Mouse (Mus musculus) forebrain, embryonic 14.5 days (tissue): ENCODE results near the gene Osbpl8. TPM values are rescaled to one million over a fixed set of nuclear protein-coding genes. Genes with fewer than 3 reads are reported as not detected.

Experiments used
- ATAC-seq: fragments of 200-750 bp; cut with Nextera tagmentation; 2 replicates; pipeline ENCODE4 v1.8.0; 2017; ENCODE audit warnings: mild to moderate bottlenecking, moderate library complexity
- DNase-seq: peaks from one replicate; pipeline ENCODE4 v3.0.0-alpha.2; 2015; ENCODE audit warnings: low spot score
- H3K27ac ChIP-seq: fragments of 300-500 bp; sonication (generic); 2 replicates; pipeline ENCODE4 v1.5.1; 2014; ENCODE audit warnings: low read depth, mild to moderate bottlenecking, control low read depth, low read length, moderate library complexity
- H3K27me3 ChIP-seq: fragments of 300-500 bp; sonication (generic); replicated peaks from 2 replicates; pipeline ENCODE4 v1.6.1; 2014; ENCODE audit warnings: low read length, control low read depth, mixed read lengths; ENCODE audit not compliant: control insufficient read depth, insufficient read depth
- H3K36me3 ChIP-seq: fragments of 300-500 bp; sonication (generic); 2 replicates; pipeline ENCODE4 v1.6.1; 2014; ENCODE audit warnings: low read length, control low read depth; ENCODE audit not compliant: control insufficient read depth, insufficient read depth
- H3K4me1 ChIP-seq: fragments of 300-500 bp; sonication (generic); 2 replicates; pipeline ENCODE4 v1.6.1; 2014; ENCODE audit warnings: antibody characterized with exemption, low read length, control low read depth; ENCODE audit not compliant: control insufficient read depth, insufficient read depth
- H3K4me2 ChIP-seq: fragments of 300-500 bp; sonication (generic); 2 replicates; pipeline ENCODE4 v1.6.1; 2014; ENCODE audit warnings: mild to moderate bottlenecking, control low read depth, low read length
- H3K4me3 ChIP-seq: fragments of 300-500 bp; sonication (generic); 2 replicates; pipeline ENCODE4 v1.5.1; 2014; ENCODE audit warnings: low read depth, low read length, control low read depth
- H3K9ac ChIP-seq: fragments of 300-500 bp; sonication (generic); 2 replicates; pipeline ENCODE4 v1.6.1; 2014; ENCODE audit warnings: mild to moderate bottlenecking, low read length, control low read depth, moderate library complexity
- H3K9me3 ChIP-seq: fragments of 300-500 bp; sonication (generic); replicated peaks from 2 replicates; pipeline ENCODE4 v1.6.1; 2016; ENCODE audit warnings: low read length, control low read depth, mixed read lengths; ENCODE audit not compliant: control insufficient read depth
- WGBS: fragments of 180-500 bp; shearing (Covaris S2); extraction: QIAGEN DNeasy Blood & Tissue Kit; methylation state at CpG from one replicate; pipeline ENCODE4 v1.1.7; 2014; 5-methylcytosine and 5-hydroxymethylcytosine counted together
- polyA plus RNA-seq: library from polyadenylated mRNA; unstranded; fragments of >200 nt; fragmentation: Nextera tagmentation; extraction: Ambion mirVana; gene quantifications from 2 replicates; pipeline ENCODE4 v1.2.1, GENCODE M21; 2014

The Osbpl8 gene
- polyA plus RNA-seq, 1 experiment from 2014 or later: 12.9 TPM

GRCm38 (mm10) chr10:111160540-111160939 is 4.0 kb upstream of the Osbpl8 start:
- H3K9me3 ChIP-seq: no peaks in the 10 kb centered on the region
- ATAC-seq (no peak), DNase-seq (no peak)
- no peaks in the 10 kb centered on the region; the same call in 1 of the 2 replicates for H3K4me1 ChIP-seq
- H3K9ac ChIP-seq: no peak overlapping the region
- no peaks in the 10 kb centered on the region for H3K36me3 ChIP-seq
- H3K4me2 ChIP-seq: no peak overlapping the region
- WGBS: 88% methylated on average over 3 of the region's 3 CpGs
- no peak overlapping the region for H3K4me3 ChIP-seq
- H3K27me3 ChIP-seq: no peaks in the 10 kb centered on the region
- H3K27ac ChIP-seq: no peak overlapping the region

- no peak for ATAC-seq
- Histone ChIP-seq H3K36me3 (no peaks in the 10 kb centered on the region), H3K9me3 (no peaks in the 10 kb centered on the region), H3K27ac (no peak overlapping the region), H3K9ac (no peak overlapping the region), H3K27me3 (no peaks in the 10 kb centered on the region), H3K4me3 (no peak overlapping the region), H3K4me1 (peaks cover 4% of the 10 kb centered on the region; the same call in 1 of the 2 replicates), H3K4me2 (no peak overlapping the region)
- WGBS: 90% methylated on average over 6 of the region's 6 CpGs
- no peak for DNase-seq
These were observed 3.2 kb upstream of the Osbpl8 start for GRCm38 (mm10) chr10:111161373-111161772.

- H3K9me3 ChIP-seq: no peaks in the 10 kb centered on the region
- no peak overlapping the region for H3K4me2 ChIP-seq
- 87% methylated on average over 3 of the region's 3 CpGs for WGBS
- peaks cover 5% of the 10 kb centered on the region; the same call in 1 of the 2 replicates for H3K4me1 ChIP-seq
- no peaks in the 10 kb centered on the region for H3K27me3 ChIP-seq
- no peak for DNase-seq
- no peak overlapping the region for H3K27ac ChIP-seq
- H3K4me3 ChIP-seq: no peak overlapping the region
- H3K36me3 ChIP-seq: no peaks in the 10 kb centered on the region
- ATAC-seq: no peak
- no peak overlapping the region for H3K9ac ChIP-seq
These were observed 1.5 kb upstream of the Osbpl8 start for GRCm38 (mm10) chr10:111163025-111163424.

GRCm38 (mm10) chr10:111163601-111164240 is 831 bp upstream of the Osbpl8 start:
- Histone ChIP-seq H3K27me3 (no peaks in the 10 kb centered on the region), H3K4me1 (peaks cover 5% of the 10 kb centered on the region; the same call in 1 of the 2 replicates), H3K36me3 (no peaks in the 10 kb centered on the region), H3K4me2 (peak overlapping the region; percentile 51), H3K9me3 (no peaks in the 10 kb centered on the region), H3K9ac (no peak overlapping the region; the same call in 1 of the 2 replicates), H3K27ac (peak overlapping the region; percentile 94; the same call in 1 of the 2 replicates), H3K4me3 (peak overlapping the region; percentile 99)
- WGBS: 30% methylated on average over 9 of the region's 9 CpGs
- DNase-seq (no peak), ATAC-seq (no peak)

- no peaks in the 10 kb centered on the region for H3K27me3 ChIP-seq
- DNase-seq: peak; percentile 59
- peaks cover 5% of the 10 kb centered on the region; the same call in 1 of the 2 replicates for H3K4me1 ChIP-seq
- peak overlapping the region; percentile 51 for H3K4me2 ChIP-seq
- H3K4me3 ChIP-seq: peak overlapping the region; percentile 99
- 0% methylated on average over 52 of the region's 52 CpGs for WGBS
- peak overlapping the region; percentile 93 for H3K9ac ChIP-seq
- H3K36me3 ChIP-seq: no peaks in the 10 kb centered on the region
- peak; percentile 33 for ATAC-seq
- H3K9me3 ChIP-seq: no peaks in the 10 kb centered on the region
- H3K27ac ChIP-seq: peak overlapping the region; percentile 94
These were observed 848 bp downstream of the Osbpl8 start for GRCm38 (mm10) chr10:111165219-111165981.

GRCm38 (mm10) chr10:111166057-111166841 is 1.7 kb downstream of the Osbpl8 start:
- Histone ChIP-seq H3K9ac (peak overlapping the region; percentile 93; the same call in 1 of the 2 replicates), H3K9me3 (no peaks in the 10 kb centered on the region), H3K4me2 (peak overlapping the region; percentile 51), H3K4me1 (peaks cover 5% of the 10 kb centered on the region; the same call in 1 of the 2 replicates), H3K27me3 (no peaks in the 10 kb centered on the region), H3K4me3 (peak overlapping the region; percentile 99), H3K36me3 (no peaks in the 10 kb centered on the region), H3K27ac (no peak overlapping the region)
- WGBS: 31% methylated on average over 4 of the region's 4 CpGs
- DNase-seq: no peak
- ATAC-seq: no peak

- Histone ChIP-seq H3K36me3 (no peaks in the 10 kb centered on the region), H3K27me3 (no peaks in the 10 kb centered on the region), H3K4me3 (no peak overlapping the region), H3K9ac (no peak overlapping the region), H3K9me3 (no peaks in the 10 kb centered on the region), H3K4me2 (no peak overlapping the region), H3K27ac (no peak overlapping the region), H3K4me1 (peaks cover 5% of the 10 kb centered on the region; the same call in 1 of the 2 replicates)
- DNase-seq (no peak), ATAC-seq (no peak)
- 92% methylated on average over 4 of the region's 4 CpGs for WGBS
These were observed 2.9 kb downstream of the Osbpl8 start for GRCm38 (mm10) chr10:111167444-111167843.

GRCm38 (mm10) chr10:111168305-111168704 is 3.8 kb downstream of the Osbpl8 start:
- ATAC-seq: no peak
- Histone ChIP-seq H3K9ac (no peak overlapping the region), H3K27me3 (no peaks in the 10 kb centered on the region), H3K9me3 (no peaks in the 10 kb centered on the region), H3K4me3 (no peak overlapping the region), H3K36me3 (no peaks in the 10 kb centered on the region), H3K4me2 (no peak overlapping the region), H3K27ac (no peak overlapping the region), H3K4me1 (peaks cover 5% of the 10 kb centered on the region; the same call in 1 of the 2 replicates)
- 77% methylated on average over 3 of the region's 3 CpGs for WGBS
- DNase-seq: no peak
